Mouse (Mus musculus) embryonic facial prominence, embryonic 13.5 days (tissue): Measurements from ENCODE around the gene Klhl36. TPM values are rescaled to one million over a fixed set of nuclear protein-coding genes. Genes with fewer than 3 reads are reported as not detected.
A peak's percentile ranks its signal among the peaks of the same experiment; 100 is the strongest.

Experiments used
- ATAC-seq: fragments of 200-750 bp; cut with Nextera tagmentation; 2 replicates; pipeline ENCODE4 v1.8.0; 2017; ENCODE audit warnings: low read depth; ENCODE audit not compliant: insufficient number of reproducible peaks, insufficient read depth, low FRiP score, low TSS enrichment
- H3K27ac ChIP-seq: fragments of 300-500 bp; sonication (generic); 2 replicates; pipeline ENCODE4 v1.5.1; 2015; ENCODE audit warnings: moderate library complexity, mild to moderate bottlenecking, inconsistent platforms
- H3K27me3 ChIP-seq: fragments of 300-500 bp; sonication (generic); 2 replicates; pipeline ENCODE4 v1.6.1; 2015; ENCODE audit warnings: mild to moderate bottlenecking, inconsistent platforms
- H3K36me3 ChIP-seq: fragments of 300-500 bp; sonication (generic); 2 replicates; pipeline ENCODE4 v1.6.1; 2015; ENCODE audit warnings: mild to moderate bottlenecking, inconsistent platforms
- H3K4me1 ChIP-seq: fragments of 300-500 bp; sonication (generic); 2 replicates; pipeline ENCODE4 v1.6.1; 2015; ENCODE audit warnings: inconsistent platforms
- H3K4me2 ChIP-seq: fragments of 300-500 bp; sonication (generic); 2 replicates; pipeline ENCODE4 v1.6.1; 2015; ENCODE audit warnings: moderate library complexity, mild to moderate bottlenecking, inconsistent platforms
- H3K4me3 ChIP-seq: fragments of 300-500 bp; sonication (generic); 2 replicates; pipeline ENCODE4 v1.5.1; 2015; ENCODE audit warnings: mild to moderate bottlenecking, inconsistent platforms
- H3K9ac ChIP-seq: fragments of 300-500 bp; sonication (generic); 2 replicates; pipeline ENCODE4 v1.6.1; 2015; ENCODE audit warnings: mild to moderate bottlenecking, inconsistent platforms
- H3K9me3 ChIP-seq: fragments of 300-500 bp; sonication (generic); 2 replicates; pipeline ENCODE4 v1.6.1; 2016; ENCODE audit warnings: inconsistent platforms
- WGBS: fragments of 180-500 bp; shearing (Covaris S2); methylation state at CpG from one replicate; pipeline ENCODE4 v1.1.7; 2015; ENCODE audit warnings: mixed read lengths; 5-methylcytosine and 5-hydroxymethylcytosine counted together
- polyA plus RNA-seq: library from polyadenylated mRNA; unstranded; fragments of >200 nt; fragmentation: Nextera tagmentation; extraction: Ambion mirVana; gene quantifications from 2 replicates; pipeline ENCODE4 v1.2.1, GENCODE M21; 2015

Klhl36 gene
- polyA plus RNA-seq, 1 experiment from 2014 or later, result 8.4 TPM

DNA sequence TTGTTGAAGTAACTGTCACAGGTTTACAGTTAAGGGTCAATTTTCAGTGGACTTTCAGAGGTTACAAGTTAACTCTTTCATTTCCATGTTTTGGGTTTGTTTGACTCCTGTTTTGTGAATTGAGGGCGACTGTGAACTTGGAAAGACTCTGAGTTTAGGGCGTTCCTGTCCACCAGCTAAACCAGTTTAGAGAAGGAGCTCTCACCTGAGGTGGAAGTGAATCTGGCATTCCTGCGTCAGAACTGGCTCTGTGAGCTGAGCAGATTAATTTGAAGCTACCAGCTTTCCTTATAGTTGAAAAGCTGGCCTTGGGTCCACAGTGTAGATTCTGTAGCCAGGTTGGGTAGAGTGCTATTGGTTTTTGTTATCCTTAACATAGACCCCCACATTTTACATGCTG lies 51.1 kb downstream of the Klhl36 start:
- ATAC-seq, result no peak

DNA sequence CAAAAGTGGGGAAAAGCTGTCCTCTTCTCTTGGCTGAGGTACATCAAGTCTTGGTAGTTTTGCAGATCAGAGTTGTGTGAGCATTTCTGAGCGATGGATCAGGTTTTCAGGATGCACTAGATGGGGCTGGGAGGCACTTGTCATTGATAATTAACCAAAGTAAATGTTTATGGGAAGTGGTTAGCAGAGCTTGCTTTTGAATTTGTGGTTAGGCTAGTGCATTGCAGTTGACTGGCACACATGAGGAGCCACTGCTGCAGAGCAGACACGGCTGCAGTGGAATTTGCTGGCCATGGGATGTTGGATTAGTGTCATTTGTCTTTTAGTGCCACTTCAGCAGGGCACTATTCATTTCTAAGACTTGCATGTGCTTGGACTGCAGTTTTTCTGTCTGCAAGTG lies 52.1 kb downstream of the Klhl36 start:
- no peak overlapping the region for H3K27ac ChIP-seq
- H3K9ac ChIP-seq, result 0 out of 2 replicates have a peak overlapping the region, but pooled peaks have one; percentile 2
- H3K9me3 ChIP-seq, result no peaks in the 10 kb centered on the region
- peaks cover 5% of the 10 kb centered on the region; the same call in 1 of the 2 replicates for H3K27me3 ChIP-seq
- WGBS, result 39% methylated on average over 2 of the region's 2 CpGs
- ATAC-seq, result no peak
- H3K4me2 ChIP-seq, result 0 out of 2 replicates have a peak overlapping the region, but pooled peaks have one; percentile 93
- H3K4me1 ChIP-seq, result peaks cover 59% of the 10 kb centered on the region
- peaks cover 4% of the 10 kb centered on the region; the same call in 1 of the 2 replicates for H3K36me3 ChIP-seq
- no peak overlapping the region for H3K4me3 ChIP-seq

More for the DNA sequence above, 51.1 kb downstream of the Klhl36 start:
- H3K9ac ChIP-seq, result 0 out of 2 replicates have a peak overlapping the region, but pooled peaks have one; percentile 52
- peaks cover 59% of the 10 kb centered on the region for H3K4me1 ChIP-seq
- H3K36me3 ChIP-seq, result no peaks in the 10 kb centered on the region
- no peaks in the 10 kb centered on the region for H3K9me3 ChIP-seq
- 59% methylated on average over 3 of the region's 3 CpGs for WGBS
- H3K4me3 ChIP-seq, result 0 out of 2 replicates have a peak overlapping the region, but pooled peaks have one; percentile 81
- H3K27ac ChIP-seq, result no peak overlapping the region
- peaks cover 5% of the 10 kb centered on the region; the same call in 1 of the 2 replicates for H3K27me3 ChIP-seq
- H3K4me2 ChIP-seq, result peak overlapping the region; percentile 93

DNA sequence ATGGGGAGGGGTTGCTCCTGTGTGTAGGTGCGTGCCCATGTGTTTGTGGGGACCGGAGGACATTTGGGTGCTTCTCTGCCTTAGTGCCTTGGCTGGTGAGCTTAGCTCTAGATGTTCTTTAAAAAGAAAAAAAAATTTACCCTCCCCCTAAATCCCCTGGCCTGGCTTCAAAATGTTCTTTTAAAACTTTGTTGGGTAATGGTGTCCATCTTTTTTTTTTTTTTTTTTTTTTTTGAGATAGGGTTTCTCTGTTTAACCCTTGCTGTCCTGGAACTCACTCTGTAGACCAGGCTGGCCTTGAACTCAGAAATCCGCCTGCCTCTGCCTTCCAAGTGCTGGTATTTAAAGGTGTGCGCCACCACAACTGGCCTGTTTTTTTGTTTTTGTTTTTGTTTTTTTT lies 53.2 kb downstream of the Klhl36 start:
- H3K27ac ChIP-seq, result no peak overlapping the region
- no peaks in the 10 kb centered on the region for H3K9me3 ChIP-seq
- H3K9ac ChIP-seq, result no peak overlapping the region
- 88% methylated on average over 4 of the region's 4 CpGs for WGBS
- no peak overlapping the region for H3K4me2 ChIP-seq
- peaks cover 4% of the 10 kb centered on the region; the same call in 1 of the 2 replicates for H3K36me3 ChIP-seq
- no peaks in the 10 kb centered on the region for H3K27me3 ChIP-seq
- no peak for ATAC-seq
- peaks cover 55% of the 10 kb centered on the region for H3K4me1 ChIP-seq
- no peak overlapping the region for H3K4me3 ChIP-seq

DNA sequence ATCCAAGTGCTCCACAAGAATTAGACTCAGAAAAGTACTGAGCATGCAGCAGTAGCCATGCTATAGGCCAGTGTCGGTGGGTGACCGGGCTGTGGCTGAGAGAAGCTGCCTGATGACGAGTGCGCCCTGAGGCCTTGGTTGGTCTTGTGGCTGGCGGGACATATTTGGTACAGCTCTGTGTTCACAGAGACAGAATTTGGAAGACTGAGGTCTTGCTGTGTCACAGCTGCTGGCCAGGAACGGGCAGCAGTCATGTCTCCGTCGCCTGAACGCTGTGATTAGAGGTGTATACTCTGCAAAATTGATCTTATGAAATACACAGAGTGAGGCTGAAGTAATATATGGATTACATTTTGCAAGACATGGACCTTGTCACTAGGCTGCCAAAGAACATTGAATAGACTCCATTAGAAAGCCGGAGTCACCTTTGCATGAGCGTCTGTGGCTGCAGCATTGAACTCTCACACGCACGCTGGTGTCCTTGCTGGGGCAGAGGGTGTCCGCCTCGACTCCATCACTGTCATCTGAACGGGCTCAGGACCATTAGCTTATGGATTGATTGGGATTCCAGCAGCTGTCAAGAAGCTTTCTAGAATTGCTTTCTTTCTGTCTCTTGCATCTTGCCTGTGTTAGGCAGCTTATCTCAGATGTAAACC lies 54.3 kb downstream of the Klhl36 start:
- WGBS, result 73% methylated on average over 16 of the region's 16 CpGs

GRCm38 (mm10) chr8:119917415-119917814 lies 55.3 kb downstream of the Klhl36 start:
- H3K4me1 ChIP-seq, result peaks cover 46% of the 10 kb centered on the region
- no peak overlapping the region for H3K27ac ChIP-seq
- H3K9me3 ChIP-seq, result no peaks in the 10 kb centered on the region
- no peak overlapping the region for H3K9ac ChIP-seq
- no peaks in the 10 kb centered on the region for H3K27me3 ChIP-seq
- peaks cover 4% of the 10 kb centered on the region; the same call in 1 of the 2 replicates for H3K36me3 ChIP-seq
- no peak overlapping the region for H3K4me2 ChIP-seq
- H3K4me3 ChIP-seq, result no peak overlapping the region
- no peak for ATAC-seq
- 88% methylated on average over 3 of the region's 3 CpGs for WGBS

More for the DNA sequence above, 54.3 kb downstream of the Klhl36 start:
- H3K4me3 ChIP-seq, result no peak overlapping the region
- H3K9ac ChIP-seq, result 0 out of 2 replicates have a peak overlapping the region, but pooled peaks have one; percentile 28
- ATAC-seq, result no peak
- H3K27ac ChIP-seq, result no peak overlapping the region
- peaks cover 53% of the 10 kb centered on the region for H3K4me1 ChIP-seq
- no peaks in the 10 kb centered on the region for H3K27me3 ChIP-seq
- no peaks in the 10 kb centered on the region for H3K9me3 ChIP-seq
- H3K36me3 ChIP-seq, result peaks cover 4% of the 10 kb centered on the region; the same call in 1 of the 2 replicates
- H3K4me2 ChIP-seq, result no peak overlapping the region

GRCm38 (mm10) chr8:119918155-119918567 lies 56.1 kb downstream of the Klhl36 start:
- peaks cover 4% of the 10 kb centered on the region; the same call in 1 of the 2 replicates for H3K36me3 ChIP-seq
- H3K4me1 ChIP-seq, result peaks cover 39% of the 10 kb centered on the region
- no peaks in the 10 kb centered on the region for H3K9me3 ChIP-seq
- H3K27me3 ChIP-seq, result no peaks in the 10 kb centered on the region
- WGBS, result 60% methylated on average over 1 of the region's 1 CpGs
- H3K4me3 ChIP-seq, result no peak overlapping the region
- ATAC-seq, result no peak
- no peak overlapping the region for H3K9ac ChIP-seq
- no peak overlapping the region for H3K27ac ChIP-seq
- H3K4me2 ChIP-seq, result no peak overlapping the region

GRCm38 (mm10) chr8:119923259-119923658 lies 61.2 kb downstream of the Klhl36 start:
- 80% methylated on average over 5 of the region's 5 CpGs for WGBS
- Histone ChIP-seq H3K27me3 (no peaks in the 10 kb centered on the region), H3K27ac (no peak overlapping the region), H3K4me3 (no peak overlapping the region), H3K9me3 (no peaks in the 10 kb centered on the region), H3K36me3 (peaks cover 4% of the 10 kb centered on the region; the same call in 1 of the 2 replicates), H3K4me2 (no peak overlapping the region), H3K9ac (no peak overlapping the region), H3K4me1 (peaks cover 10% of the 10 kb centered on the region; the same call in 1 of the 2 replicates)
- ATAC-seq, result no peak

- H3K27me3 ChIP-seq, result no peaks in the 10 kb centered on the region
- no peak overlapping the region for H3K4me3 ChIP-seq
- 87% methylated on average over 4 of the region's 4 CpGs for WGBS
- no peak overlapping the region for H3K9ac ChIP-seq
- ATAC-seq, result no peak
- no peak overlapping the region for H3K4me2 ChIP-seq
- H3K27ac ChIP-seq, result no peak overlapping the region
- H3K9me3 ChIP-seq, result no peaks in the 10 kb centered on the region
- peaks cover 15% of the 10 kb centered on the region for H3K4me1 ChIP-seq
- no peaks in the 10 kb centered on the region for H3K36me3 ChIP-seq
Observed at GRCm38 (mm10) chr8:119925428-119925827, 63.4 kb downstream of the Klhl36 start.

- Histone ChIP-seq H3K27ac (no peak overlapping the region), H3K4me3 (no peak overlapping the region), H3K9me3 (no peaks in the 10 kb centered on the region), H3K36me3 (no peaks in the 10 kb centered on the region), H3K4me2 (no peak overlapping the region), H3K4me1 (peaks cover 15% of the 10 kb centered on the region), H3K9ac (no peak overlapping the region), H3K27me3 (no peaks in the 10 kb centered on the region)
- 83% methylated on average over 2 of the region's 2 CpGs for WGBS
- ATAC-seq, result no peak
Observed at GRCm38 (mm10) chr8:119926474-119926873, 64.4 kb downstream of the Klhl36 start.

Other genes with a start within 250 kb of the Klhl36 start
- not detected in 2 replicates for gene Adad2, start 249.5 kb upstream of the Klhl36 start, polyA plus RNA-seq
- gene Kcng4, start 226.6 kb upstream of the Klhl36 start, polyA plus RNA-seq, result 0.18 and 0.26 TPM in 2 replicates
- 0.25 TPM in 1 of 2 replicates, not detected in the other for gene Wfdc1, start 195.9 kb upstream of the Klhl36 start, polyA plus RNA-seq
- 2.1 and 2.3 TPM in 2 replicates for gene Atp2c2, start 162.3 kb upstream of the Klhl36 start, polyA plus RNA-seq
- gene Tldc1, start 83.8 kb upstream of the Klhl36 start, polyA plus RNA-seq, result 11.6 and 11.7 TPM in 2 replicates
- 71.3 and 90.2 TPM in 2 replicates for gene Cotl1, start 21.7 kb upstream of the Klhl36 start, polyA plus RNA-seq
- 127 and 144 TPM in 2 replicates for gene Usp10, start 48.1 kb downstream of the Klhl36 start, polyA plus RNA-seq
- 7.1 TPM in 1 of 2 replicates, not detected in the other for gene Gm20388, start 48.6 kb downstream of the Klhl36 start, polyA plus RNA-seq
- 6.9 and 7.8 TPM in 2 replicates for gene Crispld2, start 130.2 kb downstream of the Klhl36 start, polyA plus RNA-seq
- 31.2 and 36.0 TPM in 2 replicates for gene Zdhhc7, start 239.2 kb downstream of the Klhl36 start, polyA plus RNA-seq